8 mouse cellular contexts compared by ENCODE assay signal in the genomic region with DNA sequence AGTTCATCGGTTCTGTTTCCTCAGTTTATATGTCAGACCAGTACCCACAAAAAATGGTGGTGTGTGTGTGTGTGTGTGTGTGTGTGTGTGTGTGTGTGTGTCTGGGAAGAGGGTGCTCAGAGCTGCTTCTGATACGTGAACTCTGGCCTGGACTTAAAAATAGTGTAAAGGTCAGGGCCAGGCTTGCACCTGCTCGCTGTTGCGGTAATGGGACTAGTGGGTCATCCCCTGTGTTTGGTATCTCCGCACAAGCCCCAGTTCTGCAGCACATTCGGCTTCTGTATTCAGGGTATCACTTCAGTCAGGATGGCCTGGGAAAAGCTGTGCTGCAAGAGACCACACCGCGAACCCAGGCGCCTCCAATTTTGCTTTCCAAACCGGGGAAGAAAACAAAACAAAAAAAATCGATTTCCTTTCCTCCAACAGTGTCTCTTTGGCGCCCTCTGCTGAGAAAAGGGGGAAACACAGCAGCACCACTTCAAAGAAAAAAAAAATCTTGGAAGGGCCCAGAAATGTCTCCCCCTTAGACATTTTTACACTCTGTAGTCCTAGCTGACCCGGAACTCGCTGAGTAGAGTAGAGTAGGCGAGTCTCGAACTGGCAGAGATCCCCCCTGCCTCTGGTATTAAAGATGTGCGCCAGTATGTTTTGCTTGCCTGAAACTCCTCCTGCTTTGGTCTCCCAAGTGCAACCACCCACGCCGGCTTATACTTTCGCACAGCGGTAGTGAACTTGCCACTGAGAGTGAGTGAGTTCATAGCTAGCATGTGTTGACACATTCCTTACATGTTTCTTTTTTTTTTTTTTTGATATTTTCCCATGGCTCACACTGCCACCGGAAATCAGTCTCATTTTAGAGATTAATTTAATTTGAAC. TPM values are rescaled to one million over a fixed set of nuclear protein-coding genes. Genes with fewer than 3 reads are reported as not detected.
DNase-seq lines count a peak whose midpoint lies in the region; ATAC-seq lines count a peak whose summit lies in the region.

No protein-coding gene starts in this region.

- H3K27ac ChIP-seq in hindbrain, embryonic 10.5 days = peak overlapping the region; percentile 88

- H3K9me3 ChIP-seq in hindbrain, embryonic 10.5 days = no peaks in the 10 kb centered on the region

- 23% methylated on average over 22 of the region's 22 CpGs for WGBS in hindbrain, embryonic 10.5 days

- ATAC-seq in frontal cortex, adult (ENCODE audit: low TSS enrichment) = peak; percentile 32; the same call in 1 of the 2 replicates

- peaks cover 32% of the 10 kb centered on the region for H3K4me1 ChIP-seq in hindbrain, embryonic 10.5 days (replicated peaks)

- peak overlapping the region; percentile 45 for H3K4me3 ChIP-seq in hindbrain, embryonic 10.5 days

- no peaks in the 10 kb centered on the region for H3K36me3 ChIP-seq in hindbrain, embryonic 10.5 days

- H3K27me3 ChIP-seq in hindbrain, embryonic 10.5 days (ENCODE audit: insufficient read depth, poor library complexity, severe bottlenecking) = no peaks in the 10 kb centered on the region

- peak; percentile 68 for DNase-seq in MEL-GATA-1-ER (ENCODE audit: extremely low read depth, low read depth)
- DNase-seq in cerebellum, adult 9-10 months = peak; percentile 94
- peak; percentile 88 for DNase-seq in hindbrain, embryonic 10.5 days (ENCODE audit: low spot score)
- DNase-seq in layer of hippocampus, postnatal 10 days (ENCODE audit: low spot score in 2 of 2) = peak; percentile 93
- DNase-seq in lung, postnatal 10 days = peak; percentile 96
- peak; percentile 84 for DNase-seq in ovary, postnatal 36 days (ENCODE audit: low spot score)
- DNase-seq in thymus, postnatal 25 days = peak; percentile 89

RNA-seq across cellular contexts. Expression of gene Ppp6r2, which starts 1.2 kb away (rescaled TPM):
- 27.2 and 45.7 TPM in 2 replicates for polyA plus RNA-seq in hindbrain, embryonic 10.5 days (2016; fragmentation: Nextera tagmentation; extraction: Ambion mirVana)
- total RNA-seq in layer of hippocampus, postnatal 10 days (2021) = 100 to 1,000 TPM; 159 to 174 TPM

RNA-seq across cellular contexts. Expression of gene Dennd6b, which starts 13.8 kb away (rescaled TPM):
- 29.7 and 40.1 TPM in 2 replicates for polyA plus RNA-seq in hindbrain, embryonic 10.5 days (2016; fragmentation: Nextera tagmentation; extraction: Ambion mirVana)
- total RNA-seq in layer of hippocampus, postnatal 10 days (2021) = 10 to 100 TPM; 33.1 to 37.5 TPM

RNA-seq across cellular contexts. Expression of gene Plxnb2, which starts 29.5 kb away (rescaled TPM):
- polyA plus RNA-seq in hindbrain, embryonic 10.5 days (2016; fragmentation: Nextera tagmentation; extraction: Ambion mirVana) = 133 and 155 TPM in 2 replicates
- 10 to 100 TPM; 65.4 to 78.2 TPM for total RNA-seq in layer of hippocampus, postnatal 10 days (2021)

Comparison
In these comparisons a context has a peak if more than half of its experiments do, and no peak if none do; other contexts are left out.
1. Peak in every context shown above with its lines: DNase-seq, ATAC-seq, H3K4me3 ChIP-seq and H3K27ac ChIP-seq.